Mouse (Mus musculus) heart, adult 2 months (tissue): ENCODE measurements around the gene Dsn1.

Source experiments
- CTCF ChIP-seq: fragments of 200-600 bp; IDR thresholded peaks from 2 replicates; pipeline ENCODE4 v1.8.1; 2022; ENCODE audit warnings: antibody characterized with exemption, mild to moderate bottlenecking, moderate library complexity
- POLR2A ChIP-seq: fragments of 200-500 bp; IDR thresholded peaks from 2 replicates; pipeline ENCODE4 v1.6.1; 2011; ENCODE audit warnings: mild to moderate bottlenecking, low read depth, low read length, control low read depth; ENCODE audit not compliant: insufficient read depth

DNA sequence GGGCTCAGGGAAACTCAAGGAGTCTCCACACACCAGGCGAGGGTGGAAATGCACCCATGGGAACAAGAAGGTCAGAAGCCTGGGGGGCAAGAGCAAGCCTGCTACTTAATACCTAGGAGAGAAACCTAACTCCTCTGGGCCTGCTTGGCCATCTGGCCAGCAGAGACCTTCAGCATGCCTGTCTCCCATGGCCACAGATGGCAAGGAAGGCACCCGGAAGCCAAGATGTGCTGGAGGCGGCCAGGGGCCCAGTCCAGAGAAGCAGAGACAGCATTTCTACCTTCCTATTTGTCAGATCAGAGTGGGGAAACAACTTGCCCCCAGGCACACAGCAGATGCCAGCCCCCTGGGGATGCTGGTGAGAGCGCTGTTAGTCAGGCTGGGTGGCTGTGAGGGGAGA is 21.3 kb upstream of the Dsn1 start:
- TF ChIP-seq CTCF, result no peak
- no peak for TF ChIP-seq POLR2A
